Mouse (Mus musculus): ENCODE data around the gene Slc8b1. TPM values are rescaled to one million over a fixed set of nuclear protein-coding genes. Genes with fewer than 3 reads are reported as not detected.

The Slc8b1 gene
- polyA plus RNA-seq, 1 experiment from 2014 or later: 3.5 TPM

DNA sequence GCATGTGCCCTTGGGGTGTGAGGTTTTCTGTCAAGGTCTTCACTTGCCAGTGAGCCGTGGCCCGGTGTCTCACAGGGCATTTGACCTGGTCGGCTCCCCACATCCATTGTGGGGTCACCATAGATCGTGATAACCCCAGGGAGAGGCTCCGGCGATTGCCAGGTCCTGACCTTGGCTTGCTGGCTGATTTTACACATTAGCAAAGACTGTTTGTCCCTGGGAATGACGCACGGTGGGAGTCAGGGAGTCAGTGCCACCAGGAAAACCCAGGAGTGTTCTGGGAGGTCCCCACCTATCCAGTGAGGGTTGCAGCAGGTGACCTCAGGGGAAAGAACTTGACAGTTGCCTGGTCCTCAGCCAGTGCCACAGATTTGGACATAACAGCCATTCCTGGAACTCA lies 38.2 kb upstream of the Slc8b1 start, which contains the start of gene Sdsl:
Sdsl (minus strand) TSS at position 41 of the 400 bp plus-strand sequence.
- Histone ChIP-seq H3K4me3 (ENCODE audit: low read depth, low read length) (no peak within 1 kb of the TSS), H3K36me3 (ENCODE audit: control insufficient read depth, insufficient read depth, low read length) (no peaks in the 10 kb centered on the region), H3K4me2 (ENCODE audit: low read depth, low read length) (no peak within 1 kb of the TSS), H3K27me3 (replicated peaks; ENCODE audit: control insufficient read depth, insufficient read depth, low read length) (no peaks in the 10 kb centered on the region), H3K4me1 (ENCODE audit: control insufficient read depth, insufficient read depth, low read length) (no peaks in the 10 kb centered on the region), H3K9ac (ENCODE audit: low read depth, low read length) (no peak within 1 kb of the TSS), H3K9me3 (ENCODE audit: control insufficient read depth, low read length) (no peaks in the 10 kb centered on the region), H3K27ac (replicated peaks; ENCODE audit: low read depth, low read length) (no peak within 1 kb of the TSS)
- no peak for ATAC-seq (ENCODE audit: low read depth)
- DNase-seq (ENCODE audit: low spot score): no peak
- 79% methylated on average over 8 of the region's 8 CpGs for WGBS

DNA sequence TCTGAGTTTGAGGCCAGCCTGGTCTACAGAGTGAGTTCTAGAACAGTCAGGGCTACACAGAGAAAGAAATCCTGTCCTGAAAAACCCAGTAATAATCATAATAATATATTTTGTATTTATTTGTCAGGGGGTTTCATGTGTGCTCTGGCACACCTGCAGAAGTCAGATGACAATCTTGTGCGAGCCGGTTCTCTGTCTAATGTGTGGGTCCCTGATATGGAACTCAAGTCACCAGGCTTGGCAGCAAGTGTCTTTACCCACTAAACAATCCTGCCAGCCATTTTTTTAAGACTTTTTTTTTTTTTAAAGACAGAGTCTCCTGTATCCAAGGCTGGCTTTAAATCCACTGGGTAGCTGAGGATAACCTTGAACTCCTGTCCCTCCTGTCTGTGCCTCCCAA lies 37.6 kb upstream of the Slc8b1 start:
- 95% methylated on average over 2 of the region's 2 CpGs for WGBS
- Histone ChIP-seq H3K9ac (ENCODE audit: low read depth, low read length) (no peak overlapping the region), H3K4me2 (ENCODE audit: low read depth, low read length) (no peak overlapping the region), H3K4me1 (ENCODE audit: control insufficient read depth, insufficient read depth, low read length) (no peaks in the 10 kb centered on the region), H3K27ac (replicated peaks; ENCODE audit: low read depth, low read length) (no peak overlapping the region), H3K9me3 (ENCODE audit: control insufficient read depth, low read length) (no peaks in the 10 kb centered on the region), H3K4me3 (ENCODE audit: low read depth, low read length) (no peak overlapping the region), H3K27me3 (replicated peaks; ENCODE audit: control insufficient read depth, insufficient read depth, low read length) (no peaks in the 10 kb centered on the region), H3K36me3 (ENCODE audit: control insufficient read depth, insufficient read depth, low read length) (no peaks in the 10 kb centered on the region)
- ATAC-seq (ENCODE audit: low read depth) (no peak), DNase-seq (ENCODE audit: low spot score) (no peak)

DNA sequence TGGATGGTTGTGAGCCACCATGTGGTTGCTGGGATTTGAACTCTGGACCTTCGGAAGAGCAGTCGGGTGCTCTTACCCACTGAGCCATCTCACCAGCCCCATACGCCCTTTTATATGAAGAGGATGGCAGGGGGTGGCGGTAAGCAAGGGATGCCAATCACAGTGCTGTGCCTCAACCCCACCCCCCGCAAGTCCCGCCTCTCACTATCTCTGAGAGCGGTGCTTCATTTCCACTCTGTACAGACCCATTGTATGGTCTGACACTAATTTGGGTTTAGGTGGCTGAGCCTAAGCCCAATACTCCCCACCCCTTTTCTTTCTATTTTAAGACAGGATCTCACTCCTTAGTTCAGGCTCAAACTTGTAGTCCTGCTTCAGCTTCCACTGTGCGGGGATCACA lies 35.1 kb upstream of the Slc8b1 start:
- Histone ChIP-seq H3K4me2 (ENCODE audit: low read depth, low read length) (no peak overlapping the region), H3K27me3 (replicated peaks; ENCODE audit: control insufficient read depth, insufficient read depth, low read length) (no peaks in the 10 kb centered on the region), H3K4me3 (ENCODE audit: low read depth, low read length) (no peak overlapping the region), H3K27ac (replicated peaks; ENCODE audit: low read depth, low read length) (no peak overlapping the region), H3K4me1 (ENCODE audit: control insufficient read depth, insufficient read depth, low read length) (no peaks in the 10 kb centered on the region), H3K9me3 (ENCODE audit: control insufficient read depth, low read length) (no peaks in the 10 kb centered on the region), H3K9ac (ENCODE audit: low read depth, low read length) (no peak overlapping the region), H3K36me3 (ENCODE audit: control insufficient read depth, insufficient read depth, low read length) (no peaks in the 10 kb centered on the region)
- ATAC-seq (ENCODE audit: low read depth) (no peak), DNase-seq (ENCODE audit: low spot score) (no peak)
- 52% methylated on average over 8 of the region's 8 CpGs for WGBS

DNA sequence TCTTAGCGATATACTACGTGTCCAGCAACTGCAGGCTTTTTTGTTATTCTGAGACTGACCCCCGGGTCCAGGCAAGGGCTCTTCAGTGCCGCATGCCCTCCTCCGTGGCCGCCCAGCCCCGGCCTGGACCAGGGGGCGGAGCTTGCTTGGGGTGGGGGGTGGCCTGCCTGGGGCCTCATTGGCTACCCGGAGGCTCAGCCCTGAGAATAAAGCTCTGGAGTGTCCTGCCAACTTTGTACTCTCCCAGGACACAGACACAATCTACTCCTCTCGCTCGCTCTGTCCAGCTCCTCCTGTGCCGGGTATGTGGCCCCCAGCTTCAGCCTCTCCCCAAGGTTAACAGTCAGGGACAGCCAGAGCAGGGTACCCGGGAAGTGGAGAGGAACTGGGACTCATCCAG lies 34.7 kb upstream of the Slc8b1 start, which contains the start of gene Sds:
Sds (plus strand) TSS at position 231 of the 400 bp plus-strand sequence.
- ATAC-seq (ENCODE audit: low read depth): no peak
- no peak within 1 kb of the TSS for H3K27ac ChIP-seq (replicated peaks; ENCODE audit: low read depth, low read length)

DNA sequence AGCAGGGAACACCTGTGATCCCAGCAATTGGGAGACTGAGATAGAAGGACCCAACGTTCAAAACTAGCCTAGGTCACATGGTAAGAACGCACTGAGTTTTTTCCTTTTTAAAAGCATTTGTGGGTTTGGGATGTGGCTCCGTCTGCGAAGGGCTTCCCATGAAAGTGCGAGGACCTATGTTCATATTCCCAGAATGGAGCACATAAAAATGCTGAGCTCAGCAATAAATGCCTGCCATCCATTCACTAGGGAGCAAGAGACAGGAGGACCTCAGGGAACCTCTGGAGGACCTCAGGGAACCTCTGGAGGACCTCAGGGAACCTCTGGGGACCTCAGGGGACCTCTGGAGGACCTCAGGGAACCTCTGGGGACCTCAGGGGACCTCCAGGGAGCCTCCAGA lies 33.0 kb upstream of the Slc8b1 start:
- no peak for ATAC-seq (ENCODE audit: low read depth)
- Histone ChIP-seq H3K9ac (ENCODE audit: low read depth, low read length) (no peak overlapping the region), H3K27ac (replicated peaks; ENCODE audit: low read depth, low read length) (no peak overlapping the region), H3K4me3 (ENCODE audit: low read depth, low read length) (no peak overlapping the region), H3K27me3 (replicated peaks; ENCODE audit: control insufficient read depth, insufficient read depth, low read length) (no peaks in the 10 kb centered on the region), H3K36me3 (ENCODE audit: control insufficient read depth, insufficient read depth, low read length) (no peaks in the 10 kb centered on the region), H3K9me3 (ENCODE audit: control insufficient read depth, low read length) (no peaks in the 10 kb centered on the region), H3K4me2 (ENCODE audit: low read depth, low read length) (no peak overlapping the region), H3K4me1 (ENCODE audit: control insufficient read depth, insufficient read depth, low read length) (no peaks in the 10 kb centered on the region)
- WGBS: 91% methylated on average over 5 of the region's 5 CpGs
- no peak for DNase-seq (ENCODE audit: low spot score)

More for the DNA sequence above, 34.7 kb upstream of the Slc8b1 start, which contains the start of gene Sds:
- no peak for DNase-seq (ENCODE audit: low spot score)
- Histone ChIP-seq H3K4me1 (ENCODE audit: control insufficient read depth, insufficient read depth, low read length) (no peaks in the 10 kb centered on the region), H3K36me3 (ENCODE audit: control insufficient read depth, insufficient read depth, low read length) (no peaks in the 10 kb centered on the region), H3K4me3 (ENCODE audit: low read depth, low read length) (no peak within 1 kb of the TSS), H3K27me3 (replicated peaks; ENCODE audit: control insufficient read depth, insufficient read depth, low read length) (no peaks in the 10 kb centered on the region), H3K4me2 (ENCODE audit: low read depth, low read length) (no peak within 1 kb of the TSS), H3K9ac (ENCODE audit: low read depth, low read length) (no peak within 1 kb of the TSS), H3K9me3 (ENCODE audit: control insufficient read depth, low read length) (no peaks in the 10 kb centered on the region)
- WGBS: 17% methylated on average over 12 of the region's 13 CpGs

DNA sequence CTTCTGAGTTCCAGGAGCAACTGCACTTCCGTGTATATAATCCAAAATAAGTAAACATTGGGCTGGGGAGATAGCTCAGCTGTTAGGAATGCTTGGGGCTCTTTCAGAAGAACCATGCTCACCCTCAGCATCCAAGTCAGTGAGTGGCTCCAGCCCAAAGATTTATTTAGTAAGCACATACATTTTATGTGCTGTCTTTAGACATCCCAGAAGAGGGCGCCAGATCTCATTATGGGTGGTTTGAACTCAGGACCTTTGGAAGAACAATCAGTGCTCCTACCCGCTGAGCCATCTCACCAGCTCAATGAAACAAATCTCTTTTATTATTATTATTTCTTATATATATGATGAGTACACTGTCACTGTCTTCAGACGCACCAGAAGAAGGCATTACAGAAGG lies 31.4 kb upstream of the Slc8b1 start:
- Histone ChIP-seq H3K27ac (replicated peaks; ENCODE audit: low read depth, low read length) (no peak overlapping the region), H3K9me3 (ENCODE audit: control insufficient read depth, low read length) (no peaks in the 10 kb centered on the region), H3K9ac (ENCODE audit: low read depth, low read length) (no peak overlapping the region), H3K36me3 (ENCODE audit: control insufficient read depth, insufficient read depth, low read length) (peaks cover 5% of the 10 kb centered on the region; the same call in 1 of the 2 replicates), H3K27me3 (replicated peaks; ENCODE audit: control insufficient read depth, insufficient read depth, low read length) (no peaks in the 10 kb centered on the region), H3K4me3 (ENCODE audit: low read depth, low read length) (no peak overlapping the region), H3K4me2 (ENCODE audit: low read depth, low read length) (no peak overlapping the region), H3K4me1 (ENCODE audit: control insufficient read depth, insufficient read depth, low read length) (no peaks in the 10 kb centered on the region)
- ATAC-seq (ENCODE audit: low read depth): no peak
- no peak for DNase-seq (ENCODE audit: low spot score)
- 60% methylated on average over 4 of the region's 4 CpGs for WGBS

DNA sequence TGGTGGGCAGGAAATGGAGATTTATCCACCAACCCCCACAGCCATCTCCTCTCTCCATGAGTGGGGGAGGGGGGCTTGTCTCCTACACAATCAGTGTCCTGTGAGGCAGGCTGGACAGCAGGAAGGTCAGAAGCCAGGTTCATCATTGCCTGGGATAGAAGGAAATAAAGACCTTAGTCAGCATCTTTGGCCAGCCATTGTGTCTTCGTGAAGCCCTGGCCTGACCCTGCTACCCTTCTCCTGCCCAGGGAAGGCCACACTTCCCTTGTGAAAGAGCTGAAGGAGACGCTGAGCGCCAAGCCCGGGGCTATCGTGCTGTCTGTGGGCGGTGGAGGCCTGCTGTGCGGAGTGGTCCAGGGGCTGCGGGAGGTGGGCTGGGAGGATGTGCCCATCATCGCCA lies 29.8 kb upstream of the Slc8b1 start:
- Histone ChIP-seq H3K9me3 (ENCODE audit: control insufficient read depth, low read length) (no peaks in the 10 kb centered on the region), H3K36me3 (ENCODE audit: control insufficient read depth, insufficient read depth, low read length) (peaks cover 22% of the 10 kb centered on the region; the same call in 1 of the 2 replicates), H3K4me3 (ENCODE audit: low read depth, low read length) (no peak overlapping the region), H3K27ac (replicated peaks; ENCODE audit: low read depth, low read length) (no peak overlapping the region), H3K4me2 (ENCODE audit: low read depth, low read length) (no peak overlapping the region), H3K9ac (ENCODE audit: low read depth, low read length) (no peak overlapping the region), H3K27me3 (replicated peaks; ENCODE audit: control insufficient read depth, insufficient read depth, low read length) (no peaks in the 10 kb centered on the region), H3K4me1 (ENCODE audit: control insufficient read depth, insufficient read depth, low read length) (no peaks in the 10 kb centered on the region)
- ATAC-seq (ENCODE audit: low read depth) (no peak), DNase-seq (ENCODE audit: low spot score) (no peak)
- 67% methylated on average over 7 of the region's 9 CpGs for WGBS

DNA sequence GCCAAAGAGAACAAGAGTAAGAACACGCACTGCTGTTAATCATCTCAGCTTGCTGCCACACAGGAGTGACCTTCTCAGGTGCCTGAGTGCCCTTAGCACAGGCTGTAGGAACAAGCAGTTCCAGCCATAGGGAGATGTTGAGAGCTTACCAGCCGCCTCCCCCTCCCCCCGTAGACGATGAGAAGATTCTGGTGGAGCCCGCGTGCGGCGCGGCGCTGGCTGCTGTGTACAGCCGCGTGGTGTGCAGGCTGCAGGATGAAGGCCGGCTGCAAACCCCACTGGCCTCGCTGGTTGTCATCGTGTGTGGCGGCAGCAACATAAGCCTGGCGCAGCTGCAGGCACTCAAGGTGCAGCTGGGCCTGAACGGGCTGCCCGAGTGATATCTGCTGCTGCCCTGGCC lies 27.6 kb upstream of the Slc8b1 start:
- H3K9ac ChIP-seq (ENCODE audit: low read depth, low read length): no peak overlapping the region
- no peaks in the 10 kb centered on the region for H3K4me1 ChIP-seq (ENCODE audit: control insufficient read depth, insufficient read depth, low read length)
- H3K36me3 ChIP-seq (ENCODE audit: control insufficient read depth, insufficient read depth, low read length): peaks cover 42% of the 10 kb centered on the region
- no peak for DNase-seq (ENCODE audit: low spot score)
- H3K9me3 ChIP-seq (ENCODE audit: control insufficient read depth, low read length): no peaks in the 10 kb centered on the region
- WGBS: 81% methylated on average over 19 of the region's 19 CpGs
- no peaks in the 10 kb centered on the region for H3K27me3 ChIP-seq (replicated peaks; ENCODE audit: control insufficient read depth, insufficient read depth, low read length)
- no peak overlapping the region for H3K4me3 ChIP-seq (ENCODE audit: low read depth, low read length)
- H3K27ac ChIP-seq (replicated peaks; ENCODE audit: low read depth, low read length): no peak overlapping the region
- H3K4me2 ChIP-seq (ENCODE audit: low read depth, low read length): no peak overlapping the region
- no peak for ATAC-seq (ENCODE audit: low read depth)

DNA sequence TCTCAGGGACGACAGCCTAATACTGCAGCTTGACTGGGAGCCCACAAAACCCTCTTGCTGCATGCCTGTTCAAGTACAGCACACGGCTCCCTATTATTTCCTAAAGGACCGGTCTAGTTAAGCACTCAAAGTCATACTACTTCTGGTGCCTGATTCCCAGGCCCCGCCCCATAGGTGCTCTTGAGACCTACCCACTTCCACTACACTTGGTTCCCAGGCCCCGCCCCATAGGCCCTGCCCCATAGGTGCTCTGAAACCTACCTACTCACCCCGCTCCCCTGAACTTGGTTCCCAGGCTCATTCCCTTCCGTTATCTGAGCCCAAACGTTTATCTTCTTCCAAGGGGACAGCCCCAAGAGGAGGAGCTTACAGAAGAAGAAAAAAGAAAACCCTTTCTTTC lies 23.1 kb upstream of the Slc8b1 start:
- no peak overlapping the region for H3K9ac ChIP-seq (ENCODE audit: low read depth, low read length)
- H3K27me3 ChIP-seq (replicated peaks; ENCODE audit: control insufficient read depth, insufficient read depth, low read length): no peaks in the 10 kb centered on the region
- H3K36me3 ChIP-seq (ENCODE audit: control insufficient read depth, insufficient read depth, low read length): peaks cover 56% of the 10 kb centered on the region
- ATAC-seq (ENCODE audit: low read depth): no peak
- H3K4me1 ChIP-seq (ENCODE audit: control insufficient read depth, insufficient read depth, low read length): no peaks in the 10 kb centered on the region
- 81% methylated on average over 8 of the region's 8 CpGs for WGBS
- no peak for DNase-seq (ENCODE audit: low spot score)
- H3K4me2 ChIP-seq (ENCODE audit: low read depth, low read length): no peak overlapping the region
- H3K27ac ChIP-seq (replicated peaks; ENCODE audit: low read depth, low read length): no peak overlapping the region
- H3K9me3 ChIP-seq (ENCODE audit: control insufficient read depth, low read length): no peaks in the 10 kb centered on the region
- no peak overlapping the region for H3K4me3 ChIP-seq (ENCODE audit: low read depth, low read length)
